ENCODE assay signal across 22 mouse cellular contexts in the genomic region with DNA sequence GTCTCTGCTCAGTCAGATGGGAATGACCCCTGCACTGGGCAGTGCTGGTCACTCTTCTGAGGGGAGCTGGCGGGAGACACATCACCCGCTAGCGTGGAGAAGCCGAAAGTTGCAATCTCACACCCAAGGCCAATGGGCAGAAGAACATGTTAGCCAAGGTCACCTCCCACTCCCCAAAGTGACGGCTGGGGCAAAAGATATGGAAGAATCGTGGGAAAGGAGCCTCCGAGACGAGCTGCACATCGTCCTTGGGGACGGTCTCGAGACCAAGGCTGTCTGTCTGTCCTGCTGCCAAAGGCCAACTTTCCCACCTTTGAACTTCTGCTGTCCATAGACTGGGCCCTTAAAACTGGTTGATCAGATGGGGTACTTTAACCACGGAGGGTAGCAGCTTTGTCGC. TPM values are rescaled to one million over a fixed set of nuclear protein-coding genes. Genes with fewer than 3 reads are reported as not detected.
DNase-seq lines count a peak whose midpoint lies in the region.
"Had no signal": no experiment of that assay in that cellular context is flagged by ENCODE, and none has a peak within 500 bp of the region (broad histone marks: within the 10 kb centered on the region; RNA-seq: fewer than 3 reads in every experiment).

No protein-coding gene starts in this region.

- DNase-seq in adrenal gland, adult 2 months: peak; percentile 25
- DNase-seq in adrenal gland, postnatal 4 days (ENCODE audit: low spot score in 2 of 2): no peak
- DNase-seq in heart, embryonic 10.5 days (ENCODE audit: low spot score): peak; percentile 68
- no peak for DNase-seq in heart, adult 8-10 months (ENCODE audit: low spot score)
- DNase-seq in ovary, postnatal 36 days (ENCODE audit: low spot score): peak; percentile 46
- no peak for DNase-seq in ovary, postnatal 14 days (ENCODE audit: low spot score)
- DNase-seq in testis, postnatal 14 days (ENCODE audit: low spot score): peak; percentile 79
- DNase-seq: adrenal gland, postnatal 10 days; B cell, adult 2 months; cerebellum, adult 11-12 months; cerebellum, adult 2 months; cerebellum, adult 9-10 months; cerebellum, postnatal 10 days; cerebellum, postnatal 25 days; forebrain, postnatal 0 days had no signal

- H3K27ac ChIP-seq in heart, embryonic 10.5 days: no peak overlapping the region
- H3K27ac ChIP-seq: embryonic facial prominence, embryonic 10.5 days; embryonic facial prominence, embryonic 12.5 days; forebrain, embryonic 13.5 days; forebrain, embryonic 15.5 days had no signal

- H3K9me3 ChIP-seq in heart, embryonic 10.5 days: no peaks in the 10 kb centered on the region
- H3K9me3 ChIP-seq: embryonic facial prominence, embryonic 10.5 days; embryonic facial prominence, embryonic 12.5 days; forebrain, embryonic 13.5 days; forebrain, embryonic 15.5 days; G1E had no signal

- no peaks in the 10 kb centered on the region for H3K4me1 ChIP-seq in heart, embryonic 10.5 days
- H3K4me1 ChIP-seq: embryonic facial prominence, embryonic 10.5 days; embryonic facial prominence, embryonic 12.5 days; forebrain, embryonic 13.5 days; forebrain, embryonic 15.5 days had no signal

- no peak overlapping the region for H3K4me3 ChIP-seq in heart, embryonic 10.5 days
- H3K4me3 ChIP-seq: embryonic facial prominence, embryonic 10.5 days; embryonic facial prominence, embryonic 12.5 days; forebrain, embryonic 13.5 days; forebrain, embryonic 15.5 days had no signal

- no peaks in the 10 kb centered on the region for H3K27me3 ChIP-seq in heart, embryonic 10.5 days (ENCODE audit: insufficient read depth, poor library complexity, severe bottlenecking)
- H3K27me3 ChIP-seq: CH12.LX; embryonic facial prominence, embryonic 12.5 days; forebrain, embryonic 13.5 days; forebrain, embryonic 15.5 days; Patski had no signal

- WGBS in heart, embryonic 10.5 days: 90% methylated on average over 13 of the region's 13 CpGs

- peaks cover 90% of the 10 kb centered on the region for H3K36me3 ChIP-seq in heart, embryonic 10.5 days

RNA-seq across cellular contexts. Expression of gene Tef, which starts 14.7 kb away (rescaled TPM):
- total RNA-seq in adrenal gland, adult 2 months (2021): 100 to 1,000 TPM in 1 of 2 experiments, 10 to 100 TPM in 1; 35.0 to 100 TPM
- 35.0 and 69.3 TPM in 2 replicates for polyA plus RNA-seq in adrenal gland, adult 2 months (2012; rRNA removed)
- 10 to 100 TPM; 84.6 to 86.1 TPM for total RNA-seq in adrenal gland, postnatal 4 days (2021)
- 17.3 and 20.2 TPM in 2 replicates for polyA plus RNA-seq in heart, embryonic 10.5 days (2016; fragmentation: Nextera tagmentation; extraction: Ambion mirVana)
- 100 to 1,000 TPM; 125 to 157 (median 155) TPM for total RNA-seq in heart, adult 8-10 months (2022)

RNA-seq across cellular contexts. Expression of gene Rangap1, which starts 42.2 kb away (rescaled TPM):
- total RNA-seq in adrenal gland, adult 2 months (2021): 10 to 100 TPM; 57.1 to 73.0 TPM
- 20.8 and 24.9 TPM in 2 replicates for polyA plus RNA-seq in adrenal gland, adult 2 months (2012; rRNA removed)
- total RNA-seq in adrenal gland, postnatal 4 days (2021): 10 to 100 TPM; 53.6 to 62.6 TPM
- 140 and 141 TPM in 2 replicates for polyA plus RNA-seq in heart, embryonic 10.5 days (2016; fragmentation: Nextera tagmentation; extraction: Ambion mirVana)
- total RNA-seq in heart, adult 8-10 months (2022): 10 to 100 TPM; 25.4 to 28.6 (median 27.1) TPM

RNA-seq across cellular contexts. Expression of gene Zc3h7b, which starts 42.7 kb away (rescaled TPM):
- 10 to 100 TPM; 62.9 to 87.9 TPM for total RNA-seq in adrenal gland, adult 2 months (2021)
- 54.0 and 60.6 TPM in 2 replicates for polyA plus RNA-seq in adrenal gland, adult 2 months (2012; rRNA removed)
- total RNA-seq in adrenal gland, postnatal 4 days (2021): 10 to 100 TPM; 94.6 to 98.5 TPM
- polyA plus RNA-seq in heart, embryonic 10.5 days (2016; fragmentation: Nextera tagmentation; extraction: Ambion mirVana): 30.1 and 34.2 TPM in 2 replicates
- total RNA-seq in heart, adult 8-10 months (2022): 10 to 100 TPM; 61.4 to 72.3 (median 65.5) TPM

Comparison
In these comparisons a context has a peak if more than half of its experiments do, and no peak if none do; other contexts are left out.
1. DNase-seq: peak in adrenal gland, adult 2 months (single experiment), heart, embryonic 10.5 days (single experiment), ovary, postnatal 36 days (single experiment) and testis, postnatal 14 days (single experiment); none in adrenal gland, postnatal 4 days (0 of 2), heart, adult 8-10 months (single experiment) and ovary, postnatal 14 days (single experiment).